In genomic region chr5:22899913-22900312, GRCm38 (mm10) we compare ENCODE assay signal across 25 mouse cellular contexts.
"Had no signal": no experiment of that assay in that cellular context is flagged by ENCODE, and none has a peak within 500 bp of the region (broad histone marks: within the 10 kb centered on the region; RNA-seq: fewer than 3 reads in every experiment).

No protein-coding gene starts in this region.

- H3K27me3 ChIP-seq: embryonic facial prominence, embryonic 12.5 days; embryonic facial prominence, embryonic 13.5 days; embryonic facial prominence, embryonic 15.5 days; forebrain, embryonic 12.5 days; forebrain, embryonic 13.5 days; forebrain, embryonic 15.5 days had no signal

- H3K36me3 ChIP-seq: embryonic facial prominence, embryonic 10.5 days; embryonic facial prominence, embryonic 12.5 days; embryonic facial prominence, embryonic 13.5 days; embryonic facial prominence, embryonic 15.5 days; forebrain, embryonic 10.5 days; forebrain, embryonic 12.5 days; forebrain, embryonic 15.5 days; heart, embryonic 10.5 days had no signal

- DNase-seq: cerebellum, adult 9-10 months; cerebellum, adult 9-11 months; cerebellum, postnatal 10 days; cerebellum, postnatal 14 days; cerebellum, postnatal 25 days; cerebellum, postnatal 36 days; embryo, embryonic 11 days; forebrain, postnatal 0 days; gastrocnemius, adult 2 months; gastrocnemius, postnatal 10 days; gastrocnemius, postnatal 14 days; gastrocnemius, postnatal 25 days; gastrocnemius, postnatal 36 days; heart, adult 18-20 months had no signal

- H3K9me3 ChIP-seq: embryonic facial prominence, embryonic 10.5 days; embryonic facial prominence, embryonic 12.5 days; embryonic facial prominence, embryonic 13.5 days; embryonic facial prominence, embryonic 15.5 days; forebrain, embryonic 10.5 days; forebrain, embryonic 12.5 days; forebrain, embryonic 13.5 days; forebrain, embryonic 15.5 days; heart, embryonic 10.5 days had no signal

- H3K4me2 ChIP-seq: embryonic facial prominence, embryonic 12.5 days; embryonic facial prominence, embryonic 13.5 days; embryonic facial prominence, embryonic 15.5 days; forebrain, embryonic 12.5 days; forebrain, embryonic 13.5 days; forebrain, embryonic 15.5 days; heart, embryonic 11.5 days had no signal

- H3K27ac ChIP-seq: embryonic facial prominence, embryonic 10.5 days; embryonic facial prominence, embryonic 12.5 days; embryonic facial prominence, embryonic 13.5 days; embryonic facial prominence, embryonic 15.5 days; forebrain, embryonic 10.5 days; forebrain, embryonic 12.5 days; forebrain, embryonic 13.5 days; forebrain, embryonic 15.5 days; gastrocnemius, adult 2 months; heart, embryonic 10.5 days had no signal

- H3K9ac ChIP-seq: embryonic facial prominence, embryonic 12.5 days; embryonic facial prominence, embryonic 13.5 days; embryonic facial prominence, embryonic 15.5 days; forebrain, embryonic 12.5 days; forebrain, embryonic 13.5 days; forebrain, embryonic 15.5 days; forebrain, postnatal 0 days had no signal

- H3K4me3 ChIP-seq: embryonic facial prominence, embryonic 10.5 days; embryonic facial prominence, embryonic 12.5 days; embryonic facial prominence, embryonic 13.5 days; embryonic facial prominence, embryonic 15.5 days; erythroblast, embryonic 14.5 days; forebrain, embryonic 10.5 days; forebrain, embryonic 12.5 days; forebrain, embryonic 13.5 days; forebrain, embryonic 15.5 days; gastrocnemius, adult 2 months; heart, embryonic 10.5 days had no signal

- H3K4me1 ChIP-seq: embryonic facial prominence, embryonic 10.5 days; embryonic facial prominence, embryonic 12.5 days; embryonic facial prominence, embryonic 13.5 days; embryonic facial prominence, embryonic 15.5 days; forebrain, embryonic 10.5 days; forebrain, embryonic 13.5 days; heart, embryonic 10.5 days had no signal
